Mouse (Mus musculus): ENCODE data around the gene Sdk1. TPM values are rescaled to one million over a fixed set of nuclear protein-coding genes. Genes with fewer than 3 reads are reported as not detected.
A peak's percentile ranks its signal among the peaks of the same experiment; 100 is the strongest.

The Sdk1 gene
- total and polyA plus RNA-seq, 3 experiments: 0.04 to 0.87 TPM; not detected in 1

DNA sequence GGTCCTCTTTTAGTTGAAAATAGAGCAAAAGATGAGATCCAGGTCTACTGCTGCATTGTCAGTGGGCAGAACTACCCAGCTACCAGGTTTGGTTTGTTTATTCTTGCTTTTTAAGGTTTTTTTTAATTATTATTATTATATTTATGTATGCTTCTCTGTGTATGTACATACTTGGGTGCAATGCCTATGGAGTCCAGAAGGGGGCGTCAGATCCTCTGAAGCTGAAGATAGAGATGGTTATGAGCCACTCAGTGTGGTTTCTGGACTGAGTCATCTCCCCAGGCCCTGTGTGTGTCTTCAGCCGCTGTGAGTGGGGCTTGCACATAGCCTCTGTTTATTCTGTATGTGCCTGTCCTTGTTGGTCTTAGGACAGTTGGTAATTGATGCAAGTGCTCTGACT lies 486.7 kb downstream of the Sdk1 start:
- DNase-seq (ENCODE audit: extremely low read depth): peak; percentile 9
- TF ChIP-seq ZMIZ1 (IDR thresholded peaks at IDR 0.05; ENCODE audit: low read depth, low read length) (no peak), ZC3H11A (IDR thresholded peaks at IDR 0.05; ENCODE audit: low read depth, low read length) (no peak), POLR2AphosphoS2 (IDR thresholded peaks at IDR 0.05; ENCODE audit: low read depth, low read length) (no peak), RAD21 (IDR thresholded peaks at IDR 0.05; ENCODE audit: low read depth, low read length) (no peak), SIN3A (IDR thresholded peaks at IDR 0.05; ENCODE audit: low read length) (no peak), MEF2A (IDR thresholded peaks at IDR 0.05; ENCODE audit: borderline replicate concordance, low read depth, low read length) (no peak), CHD2 (IDR thresholded peaks at IDR 0.05; ENCODE audit: low read length) (no peak), RCOR1 (conservative IDR thresholded peaks at IDR 0.05; ENCODE audit: low read depth, low read length) (no peak), HCFC1 (IDR thresholded peaks at IDR 0.05; ENCODE audit: low read depth, low read length) (no peak), USF1 (IDR thresholded peaks at IDR 0.05; ENCODE audit: low read depth, low read length) (no peak), PAX5 (IDR thresholded peaks at IDR 0.05; ENCODE audit: low read length) (no peak)

DNA sequence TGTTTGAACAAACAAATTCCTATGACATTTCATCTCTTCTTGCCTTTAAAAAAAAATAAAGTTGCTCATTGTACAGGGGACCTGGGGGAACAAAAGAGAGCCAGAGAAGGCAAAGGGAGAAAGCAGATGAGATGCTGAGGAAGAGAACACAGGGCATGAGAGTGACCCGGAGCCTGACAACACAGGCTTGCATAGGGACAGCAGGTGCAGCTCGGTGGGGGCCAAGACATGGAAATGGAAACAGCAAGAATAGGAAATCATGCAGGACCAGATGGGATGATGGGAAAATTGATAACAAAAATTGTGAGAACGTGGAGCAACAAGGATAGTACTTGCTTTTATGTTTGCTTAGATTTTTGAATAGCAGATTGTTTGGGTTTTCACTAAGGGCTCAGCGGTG lies 488.7 kb downstream of the Sdk1 start:
- Histone ChIP-seq H3K27ac (ENCODE audit: insufficient read depth, low read depth) (no peak overlapping the region), H3K4me3 (replicated peaks in 1 of 3; ENCODE audit: low read depth in 2 of 3, low read length in 2 of 3, poor library complexity in 1 of 3) (no peak overlapping the region), H3K4me1 (ENCODE audit: control insufficient read depth in 1 of 2, insufficient read depth in 2 of 2) (no peaks in the 10 kb centered on the region), H3K36me3 (replicated peaks in 1 of 2; ENCODE audit: control insufficient read depth in 1 of 2, insufficient read depth in 1 of 2, low read length in 1 of 2) (no peaks in the 10 kb centered on the region), H3K79me2 (replicated peaks; ENCODE audit: control insufficient read depth, extremely low read depth, insufficient read depth, poor library complexity, severe bottlenecking) (no peaks in the 10 kb centered on the region), H3K9ac (ENCODE audit: insufficient read depth, low read depth) (no peak overlapping the region), H3K27me3 (replicated peaks) (no peaks in the 10 kb centered on the region), H3K9me3 (replicated peaks; ENCODE audit: low read length) (no peaks in the 10 kb centered on the region), H3K4me2 (ENCODE audit: insufficient read depth, low read depth, poor library complexity, severe bottlenecking) (no peak overlapping the region)
- dilution Hi-C loops (cut with MboI; ENCODE audit: extremely low pct_ligation_motif_present, extremely low pct_unique_long_range_greater_than_20kb, low sequenced_read_pairs) (no loop called here), in situ Hi-C loops (cut with MboI; ENCODE audit: low pct_ligation_motif_present, low pct_unique_long_range_greater_than_20kb, low sequenced_read_pairs) (no loop called here)
- TF ChIP-seq EP300 (IDR thresholded peaks at IDR 0.05; ENCODE audit: low read length) (no peak), HCFC1 (IDR thresholded peaks at IDR 0.05; ENCODE audit: low read depth, low read length) (no peak), IRF4 (IDR thresholded peaks at IDR 0.05; ENCODE audit: low read depth, low read length) (no peak), MAZ (IDR thresholded peaks at IDR 0.05; ENCODE audit: low read depth, low read length) (no peak), CHD1 (IDR thresholded peaks at IDR 0.05; ENCODE audit: low read depth, low read length) (no peak), USF1 (IDR thresholded peaks at IDR 0.05; ENCODE audit: low read depth, low read length) (no peak)
- DNase-seq (ENCODE audit: extremely low read depth): no peak

More for the DNA sequence above, 486.7 kb downstream of the Sdk1 start:
- Histone ChIP-seq H3K36me3 (replicated peaks in 1 of 2; ENCODE audit: control insufficient read depth in 1 of 2, insufficient read depth in 1 of 2, low read length in 1 of 2) (no peaks in the 10 kb centered on the region), H3K27ac (ENCODE audit: insufficient read depth, low read depth) (no peak overlapping the region), H3K27me3 (replicated peaks) (no peaks in the 10 kb centered on the region), H3K4me3 (replicated peaks in 1 of 3; ENCODE audit: low read depth in 2 of 3, low read length in 2 of 3, poor library complexity in 1 of 3) (no peak overlapping the region), H3K9ac (ENCODE audit: insufficient read depth, low read depth) (no peak overlapping the region), H3K9me3 (replicated peaks; ENCODE audit: low read length) (no peaks in the 10 kb centered on the region), H3K79me2 (replicated peaks; ENCODE audit: control insufficient read depth, extremely low read depth, insufficient read depth, poor library complexity, severe bottlenecking) (no peaks in the 10 kb centered on the region), H3K4me1 (ENCODE audit: control insufficient read depth in 1 of 2, insufficient read depth in 2 of 2) (no peaks in the 10 kb centered on the region), H3K4me2 (ENCODE audit: insufficient read depth, low read depth, poor library complexity, severe bottlenecking) (no peak overlapping the region)
- dilution Hi-C loops (cut with MboI; ENCODE audit: extremely low pct_ligation_motif_present, extremely low pct_unique_long_range_greater_than_20kb, low sequenced_read_pairs) (no loop called here), in situ Hi-C loops (cut with MboI; ENCODE audit: low pct_ligation_motif_present, low pct_unique_long_range_greater_than_20kb, low sequenced_read_pairs) (no loop called here)

Measured in CH12.LX (cell line).